Mouse (Mus musculus): Measurements from ENCODE around the gene Gemin2.

- TF ChIP-seq POLR2A (IDR thresholded peaks at IDR 0.05; ENCODE audit: low read depth, low read length): peak; percentile 55
- TF ChIP-seq CTCF (IDR thresholded peaks at IDR 0.05; ENCODE audit: extremely low read depth, insufficient read depth, insufficient read length, insufficient replicate concordance): no peak
Observed at GRCm38 (mm10) chr12:59013234-59013633, at the start of gene Gemin2.
